Mouse (Mus musculus) midbrain, postnatal 0 days (tissue): ENCODE measurements at regions not wholly inside any gene's neighbourhood (a gene's known extent, or its start where the extent isn't known, plus 50 kb on each side); places are given as distances from the start of the nearest gene placed in this dataset.

Experiments
- ATAC-seq: fragments of 200-750 bp; cut with Nextera tagmentation; 2 replicates; pipeline ENCODE4 v1.8.0; 2017; ENCODE audit warnings: moderate number of reproducible peaks, mild to moderate bottlenecking, moderate TSS enrichment, moderate library complexity; ENCODE audit not compliant: low FRiP score
- DNase-seq: peaks from one replicate; pipeline ENCODE4 v3.0.0-alpha.2; 2015; ENCODE audit warnings: low spot score
- H3K27ac ChIP-seq: fragments of 300-500 bp; sonication (generic); 2 replicates; pipeline ENCODE4 v1.5.1; 2014; ENCODE audit warnings: low read depth, mild to moderate bottlenecking, low read length, mixed read lengths
- H3K27me3 ChIP-seq: fragments of 300-500 bp; sonication (generic); 2 replicates; pipeline ENCODE4 v1.6.1; 2014; ENCODE audit warnings: low read length, control low read depth, mixed read lengths; ENCODE audit not compliant: insufficient read depth
- H3K36me3 ChIP-seq: fragments of 300-500 bp; sonication (generic); 2 replicates; pipeline ENCODE4 v1.6.1; 2014; ENCODE audit warnings: low read length, control low read depth, mixed read lengths; ENCODE audit not compliant: insufficient read depth
- H3K4me1 ChIP-seq: fragments of 300-500 bp; sonication (generic); 2 replicates; pipeline ENCODE4 v1.6.1; 2014; ENCODE audit warnings: mild to moderate bottlenecking, control low read depth, antibody characterized with exemption, low read length, mixed read lengths; ENCODE audit not compliant: insufficient read depth
- H3K4me2 ChIP-seq: fragments of 300-500 bp; sonication (generic); 2 replicates; pipeline ENCODE4 v1.6.1; 2014; ENCODE audit warnings: low read depth, mild to moderate bottlenecking, low read length, mixed read lengths; ENCODE audit not compliant: poor library complexity, severe bottlenecking
- H3K4me3 ChIP-seq: fragments of 300-500 bp; sonication (generic); 2 replicates; pipeline ENCODE4 v1.5.1; 2014; ENCODE audit warnings: low read depth, mild to moderate bottlenecking, low read length, moderate library complexity
- H3K9ac ChIP-seq: fragments of 300-500 bp; sonication (generic); replicated peaks from 2 replicates; pipeline ENCODE4 v1.6.1; 2014; ENCODE audit warnings: mild to moderate bottlenecking, low read length, moderate library complexity, mixed read lengths; ENCODE audit not compliant: poor library complexity, severe bottlenecking
- H3K9me3 ChIP-seq: fragments of 300-500 bp; sonication (generic); 2 replicates; pipeline ENCODE4 v1.6.1; 2016; ENCODE audit warnings: low read length, control low read depth
- CTCF ChIP-seq: IDR thresholded peaks from 2 replicates; pipeline ENCODE4 v1.5.1; 2016; ENCODE audit warnings: antibody characterized with exemption, mild to moderate bottlenecking
- WGBS: fragments of 180-500 bp; shearing (Covaris S2); extraction: QIAGEN DNeasy Blood & Tissue Kit; methylation state at CpG from one replicate; pipeline ENCODE4 v1.1.7; 2014; 5-methylcytosine and 5-hydroxymethylcytosine counted together

- Histone ChIP-seq H3K4me1 (no peaks in the 10 kb centered on the region), H3K4me2 (no peak overlapping the region), H3K36me3 (no peaks in the 10 kb centered on the region), H3K4me3 (no peak overlapping the region), H3K27me3 (no peaks in the 10 kb centered on the region), H3K9ac (no peak overlapping the region), H3K9me3 (no peaks in the 10 kb centered on the region), H3K27ac (no peak overlapping the region)
- 70% methylated on average over 4 of the region's 4 CpGs for WGBS
- no peak for TF ChIP-seq CTCF
- ATAC-seq (no peak), DNase-seq (no peak)
These were observed 714.9 kb upstream of the 3110018I06Rik start for GRCm38 (mm10) chr12:106773536-106773935.

GRCm38 (mm10) chr12:106796596-106796995 lies 691.8 kb upstream of the 3110018I06Rik start:
- Histone ChIP-seq H3K9ac (no peak overlapping the region), H3K4me2 (no peak overlapping the region), H3K9me3 (no peaks in the 10 kb centered on the region), H3K27me3 (no peaks in the 10 kb centered on the region), H3K27ac (no peak overlapping the region), H3K4me3 (no peak overlapping the region), H3K4me1 (no peaks in the 10 kb centered on the region), H3K36me3 (no peaks in the 10 kb centered on the region)
- 80% methylated on average over 7 of the region's 7 CpGs for WGBS
- DNase-seq (no peak), ATAC-seq (no peak)
- no peak for TF ChIP-seq CTCF

DNA sequence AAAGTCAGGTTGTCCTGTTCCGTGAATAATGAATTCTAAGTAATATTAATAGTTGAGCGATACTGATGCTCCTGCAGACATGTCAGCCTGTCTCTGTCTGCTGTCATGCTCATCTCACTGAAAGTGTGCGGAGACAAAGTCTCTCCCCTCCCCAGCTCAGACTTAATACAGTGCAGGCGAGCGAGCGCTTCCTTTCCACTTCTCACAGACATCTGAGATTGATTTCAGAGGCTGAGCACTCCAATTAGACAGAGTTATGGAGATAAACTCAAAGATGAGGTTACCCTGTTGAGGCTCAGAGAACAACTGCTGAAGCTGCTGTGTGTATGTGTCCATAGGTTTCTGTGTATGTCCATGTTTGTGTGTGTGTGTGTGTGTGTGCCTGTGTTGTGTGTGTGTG lies 668.7 kb upstream of the 3110018I06Rik start:
- Histone ChIP-seq H3K27me3 (no peaks in the 10 kb centered on the region), H3K36me3 (no peaks in the 10 kb centered on the region), H3K4me1 (no peaks in the 10 kb centered on the region), H3K4me3 (no peak overlapping the region), H3K4me2 (no peak overlapping the region), H3K9ac (no peak overlapping the region), H3K9me3 (no peaks in the 10 kb centered on the region), H3K27ac (no peak overlapping the region)
- WGBS, result 81% methylated on average over 6 of the region's 6 CpGs
- ATAC-seq, result no peak
- no peak for TF ChIP-seq CTCF
- no peak for DNase-seq

DNA sequence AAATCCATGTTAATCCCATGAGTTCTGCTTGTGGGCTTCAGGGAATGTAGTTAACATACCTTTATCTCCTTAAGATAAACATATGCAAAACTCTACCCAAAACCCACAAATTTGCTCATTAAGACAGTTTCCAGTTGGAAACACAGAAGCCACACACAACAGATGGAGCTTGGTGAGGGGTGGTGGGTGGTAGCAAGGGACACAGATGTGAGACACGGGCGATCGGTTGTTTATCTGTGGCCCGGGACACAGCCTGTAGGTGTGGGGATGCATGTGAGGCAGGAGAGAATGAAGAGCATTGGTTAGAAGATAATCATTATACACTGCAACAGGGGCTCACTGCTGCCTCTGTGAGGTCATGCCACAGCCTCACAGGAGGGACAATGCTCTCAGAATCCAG lies 666.1 kb upstream of the 3110018I06Rik start:
- DNase-seq (no peak), ATAC-seq (no peak)
- WGBS, result 82% methylated on average over 4 of the region's 4 CpGs
- Histone ChIP-seq H3K4me3 (no peak overlapping the region), H3K4me2 (no peak overlapping the region), H3K27ac (no peak overlapping the region), H3K4me1 (no peaks in the 10 kb centered on the region), H3K36me3 (no peaks in the 10 kb centered on the region), H3K9ac (no peak overlapping the region), H3K27me3 (no peaks in the 10 kb centered on the region), H3K9me3 (no peaks in the 10 kb centered on the region)
- no peak for TF ChIP-seq CTCF

DNA sequence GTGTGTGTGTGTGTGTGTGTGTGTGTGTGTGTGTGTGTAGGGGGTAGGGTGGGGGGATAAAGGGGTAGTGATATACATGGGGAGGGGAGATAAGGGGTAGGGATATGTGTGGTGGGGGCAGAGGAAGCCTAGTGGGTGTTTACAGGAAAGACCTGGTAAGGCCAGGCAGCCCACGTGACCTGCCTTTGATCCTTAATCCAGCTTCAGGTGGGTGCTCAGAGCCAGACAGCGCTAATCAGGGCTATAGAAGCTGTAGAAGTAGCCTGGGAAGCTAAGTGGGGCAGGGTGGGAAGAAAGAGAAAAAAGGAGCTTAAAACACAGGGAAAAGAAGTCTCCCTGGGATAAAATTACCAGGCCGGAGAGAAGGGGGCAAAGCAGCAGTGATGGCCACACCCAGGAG lies 659.9 kb upstream of the 3110018I06Rik start:
- DNase-seq (no peak), ATAC-seq (no peak)
- Histone ChIP-seq H3K27ac (no peak overlapping the region), H3K4me3 (no peak overlapping the region), H3K36me3 (no peaks in the 10 kb centered on the region), H3K4me2 (no peak overlapping the region), H3K27me3 (no peaks in the 10 kb centered on the region), H3K9ac (no peak overlapping the region), H3K9me3 (no peaks in the 10 kb centered on the region), H3K4me1 (0 out of 2 replicates have a peak, but pooled peaks cover 4% of the 10 kb centered on the region)
- WGBS, result 12% methylated on average over 3 of the region's 3 CpGs
- TF ChIP-seq CTCF, result no peak

DNA sequence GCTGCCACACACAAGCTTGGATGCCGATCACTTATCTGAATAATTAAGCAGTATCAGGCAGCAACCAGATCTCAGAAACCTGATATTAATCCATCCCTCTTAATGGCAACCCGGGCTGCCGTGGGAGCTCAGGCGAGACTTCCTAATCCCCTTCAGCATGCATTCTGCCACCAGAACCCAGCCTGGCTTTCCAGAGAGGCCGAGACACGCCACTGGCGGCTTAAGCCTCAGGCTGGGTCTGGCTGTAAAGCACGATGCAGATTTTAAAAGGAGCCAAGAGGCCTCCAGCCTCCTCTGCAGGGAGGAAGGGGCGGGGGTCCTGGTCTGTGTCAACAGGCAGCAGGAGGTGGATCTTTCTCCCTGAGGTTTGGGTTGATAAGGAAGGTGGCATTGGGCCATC lies 659.1 kb upstream of the 3110018I06Rik start:
- H3K9me3 ChIP-seq, result no peaks in the 10 kb centered on the region
- 10% methylated on average over 9 of the region's 9 CpGs for WGBS
- 0 out of 2 replicates have a peak, but pooled peaks cover 4% of the 10 kb centered on the region for H3K4me1 ChIP-seq
- ATAC-seq (no peak), DNase-seq (peak; percentile 24)
- no peaks in the 10 kb centered on the region for H3K36me3 ChIP-seq
- no peak overlapping the region for H3K4me2 ChIP-seq
- 0 out of 2 replicates have a peak overlapping the region, but pooled peaks have one; percentile 13 for H3K9ac ChIP-seq
- TF ChIP-seq CTCF, result no peak
- no peak overlapping the region for H3K27ac ChIP-seq
- H3K4me3 ChIP-seq, result no peak overlapping the region
- H3K27me3 ChIP-seq, result no peaks in the 10 kb centered on the region
